Mouse (Mus musculus): ENCODE data around the gene Uck2. TPM values are rescaled to one million over a fixed set of nuclear protein-coding genes. Genes with fewer than 3 reads are reported as not detected.

Uck2 gene
- total RNA-seq, 2 experiments from 2014 or later = 36.5 to 36.7 TPM

DNA sequence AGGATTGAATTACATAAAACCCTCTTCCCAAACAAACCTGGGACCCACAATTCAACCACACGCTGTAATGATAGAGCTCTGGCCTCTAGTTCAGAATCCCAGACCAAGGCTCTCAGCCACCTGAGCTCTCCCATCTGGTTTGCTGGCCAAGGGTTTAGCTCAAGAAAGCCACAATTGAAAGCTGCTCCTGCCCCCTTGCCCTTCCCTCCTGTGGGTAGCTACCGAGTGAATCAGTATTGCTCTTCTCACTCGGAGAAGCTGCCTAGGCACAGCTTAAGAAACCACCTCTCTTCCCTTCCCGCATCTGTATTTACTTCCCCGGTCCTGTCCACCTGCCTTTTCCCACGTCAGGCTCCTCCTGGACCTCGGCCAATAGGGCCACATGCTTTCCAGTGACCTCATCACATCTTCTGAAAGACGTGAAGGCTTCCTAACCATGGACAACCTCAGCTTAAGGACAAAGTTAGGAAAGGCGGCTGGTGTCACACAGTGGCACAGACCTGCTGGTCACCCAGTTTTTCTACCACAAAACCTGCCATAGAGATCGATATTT is 22.6 kb downstream of the Uck2 start:
- H3K4me3 ChIP-seq = no peak overlapping the region
- no peak for TF ChIP-seq CTCF (conservative IDR thresholded peaks at IDR 0.05)
- no peak for DNase-seq (ENCODE audit: low spot score in 2 of 2)
- 0 out of 2 replicates have a peak overlapping the region, but pooled peaks have one; percentile 59 for H3K27ac ChIP-seq

DNA sequence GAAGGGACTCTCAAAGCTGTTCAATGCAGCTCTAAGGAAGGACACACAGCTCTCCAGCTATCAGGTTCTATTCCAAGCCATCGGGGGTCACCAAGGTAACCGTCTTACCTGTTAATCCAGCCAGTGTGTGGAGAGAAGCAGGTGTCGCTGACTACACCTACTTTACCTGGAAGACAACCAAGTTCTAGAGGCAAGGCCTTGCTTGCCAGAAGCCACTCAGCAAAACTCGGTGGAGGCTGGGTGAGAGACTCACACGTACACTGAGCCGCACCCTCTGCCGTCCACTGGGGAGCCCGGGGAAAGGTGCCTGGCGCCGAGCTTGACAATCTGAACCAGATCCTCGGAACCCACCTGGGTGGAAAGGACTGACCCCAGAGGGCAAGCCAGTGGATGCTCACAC is 23.4 kb downstream of the Uck2 start:
- TF ChIP-seq CTCF (conservative IDR thresholded peaks at IDR 0.05) = no peak
- peak overlapping the region; percentile 85; the same call in 1 of the 2 replicates for H3K27ac ChIP-seq
- no peak overlapping the region for H3K4me3 ChIP-seq
- DNase-seq (ENCODE audit: low spot score in 2 of 2) = no peak

DNA sequence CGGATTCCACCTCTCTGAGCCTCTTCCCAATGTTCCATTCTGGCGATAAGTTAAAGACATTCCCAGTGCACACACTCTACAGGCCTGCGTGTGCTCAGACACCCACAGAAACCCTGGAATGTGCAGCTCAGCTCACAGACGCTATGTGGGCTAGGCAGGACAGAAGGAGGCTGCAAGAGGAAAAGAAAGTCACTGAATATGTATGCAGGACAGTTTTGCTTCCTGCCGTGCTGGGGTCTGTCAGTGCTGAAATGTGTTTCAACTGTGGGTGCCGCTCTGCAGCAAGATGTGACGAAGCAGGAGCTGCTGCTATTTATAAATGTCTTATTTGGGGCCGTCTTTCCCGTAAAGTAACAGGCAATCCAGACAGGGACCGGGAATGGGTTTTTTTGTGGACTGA is 25.4 kb downstream of the Uck2 start:
- DNase-seq (ENCODE audit: low spot score in 2 of 2) = peak; percentile 49 to 86
- Histone ChIP-seq H3K4me3 (no peak overlapping the region), H3K27ac (peak overlapping the region; percentile 85)
- TF ChIP-seq CTCF (conservative IDR thresholded peaks at IDR 0.05) = no peak

DNA sequence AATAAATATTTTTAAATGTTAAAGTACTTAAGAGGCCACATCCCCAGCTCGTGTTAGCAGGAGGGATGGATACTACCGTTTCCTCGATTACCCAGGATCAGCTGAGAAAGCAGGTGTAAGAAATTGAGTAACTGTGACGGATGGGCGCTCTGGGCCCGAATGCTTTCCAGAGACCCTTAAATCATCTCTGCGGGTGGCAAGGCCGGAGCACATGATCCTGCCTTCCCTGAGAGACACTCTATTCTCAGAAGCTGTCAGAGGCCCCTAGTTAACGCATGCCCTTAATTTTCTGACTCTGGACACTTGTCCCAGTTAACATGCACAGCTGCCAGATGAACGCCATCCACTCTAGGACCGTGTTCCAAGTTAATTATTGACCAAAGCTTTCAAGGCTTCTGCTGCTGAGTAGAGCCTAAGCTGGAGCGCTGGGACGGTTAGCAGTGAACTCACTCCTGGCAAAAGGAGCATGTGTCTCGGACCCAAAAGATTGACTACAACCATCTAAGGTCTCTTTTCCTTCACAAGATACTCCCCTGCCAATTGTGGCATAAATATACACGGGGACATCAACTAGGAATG is 28.3 kb downstream of the Uck2 start:
- no peak overlapping the region for H3K27ac ChIP-seq
- H3K4me3 ChIP-seq = no peak overlapping the region
- no peak for DNase-seq (ENCODE audit: low spot score in 2 of 2)
- no peak for TF ChIP-seq CTCF (conservative IDR thresholded peaks at IDR 0.05)

DNA sequence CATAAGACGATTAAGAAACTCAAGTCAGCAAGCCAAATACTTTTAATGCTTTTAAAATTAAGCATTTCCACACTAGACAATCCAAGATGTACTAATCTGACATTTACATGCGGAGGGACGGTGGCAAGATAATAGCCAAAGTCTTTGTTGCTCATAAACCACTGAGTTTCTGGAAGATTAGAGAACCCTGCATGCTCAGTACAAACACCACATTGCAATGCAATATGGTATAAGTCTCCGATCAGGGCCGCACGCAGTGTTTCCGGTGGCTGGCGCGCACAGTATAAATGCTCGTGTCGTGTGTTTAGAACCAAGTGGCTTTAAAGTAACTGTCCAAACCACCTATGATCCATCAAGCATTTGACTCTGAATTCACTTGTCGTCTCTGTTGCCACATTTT is 31.5 kb downstream of the Uck2 start:
- TF ChIP-seq CTCF (conservative IDR thresholded peaks at IDR 0.05) = no peak
- no peak overlapping the region for H3K4me3 ChIP-seq
- H3K27ac ChIP-seq = no peak overlapping the region
- no peak for DNase-seq (ENCODE audit: low spot score in 2 of 2)

DNA sequence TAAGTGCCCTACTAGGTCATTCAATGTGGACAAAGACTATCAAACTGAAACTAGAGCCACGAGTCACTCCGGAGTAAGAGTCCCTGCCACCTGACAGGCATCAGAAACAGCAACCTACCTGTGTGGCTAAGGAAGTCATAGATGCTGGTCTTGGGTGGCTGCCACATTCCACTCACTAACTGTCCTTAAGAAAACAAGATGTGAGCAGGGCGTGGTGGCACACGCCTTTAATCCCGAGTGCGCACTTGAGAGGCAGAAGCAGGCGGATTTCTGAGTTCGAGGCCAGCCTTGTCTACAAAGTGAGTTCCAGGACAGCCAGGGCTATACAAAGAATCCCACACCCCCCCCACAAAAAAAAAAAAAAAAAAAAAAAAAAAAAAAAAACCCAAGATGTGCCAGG is 35.2 kb downstream of the Uck2 start:
- Histone ChIP-seq H3K27ac (peak overlapping the region; percentile 79), H3K4me3 (no peak overlapping the region)
- DNase-seq (ENCODE audit: low spot score in 2 of 2) = no peak
- no peak for TF ChIP-seq CTCF (conservative IDR thresholded peaks at IDR 0.05)

DNA sequence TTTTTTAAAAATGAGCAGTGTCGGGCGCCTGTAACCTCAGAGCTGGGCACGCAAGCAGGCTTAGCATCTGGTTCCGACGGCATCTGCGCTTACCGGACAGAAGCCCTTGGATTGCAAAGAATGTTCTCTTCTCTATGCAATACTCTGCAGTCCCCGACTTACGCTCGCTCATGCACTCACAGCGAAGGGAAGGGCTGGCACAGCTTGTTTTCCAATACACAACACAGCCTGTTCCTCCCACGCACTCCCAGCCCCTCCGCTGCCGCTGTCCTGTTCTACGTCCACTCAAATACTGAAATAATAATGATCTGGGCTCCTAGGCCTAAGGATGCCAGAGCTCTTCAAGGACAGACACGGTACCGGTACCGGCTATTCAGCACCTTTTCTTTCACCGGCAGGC is 35.9 kb downstream of the Uck2 start:
- peak; percentile 58 for DNase-seq (ENCODE audit: low spot score in 2 of 2)

DNA sequence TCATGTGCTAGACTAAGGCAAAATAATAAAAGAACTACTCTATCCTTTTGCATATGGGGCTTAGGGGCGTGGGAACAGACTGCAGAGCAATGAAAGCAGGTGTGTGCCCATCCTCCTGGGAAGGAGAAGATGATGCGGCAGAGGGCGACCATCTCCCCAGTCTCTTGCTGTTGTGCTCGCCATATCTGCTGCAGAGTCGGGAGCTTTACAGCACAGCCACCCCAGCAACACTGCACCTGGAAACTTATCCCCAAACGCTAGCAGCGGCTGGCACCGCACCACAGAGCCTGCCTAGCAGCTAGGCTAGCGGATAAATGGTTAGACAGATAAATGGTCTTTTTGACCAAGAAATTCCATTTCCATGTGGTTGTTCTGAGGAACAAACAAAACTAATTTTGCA is 37.2 kb downstream of the Uck2 start:
- no peak for TF ChIP-seq CTCF (conservative IDR thresholded peaks at IDR 0.05)
- H3K4me3 ChIP-seq = no peak overlapping the region
- H3K27ac ChIP-seq = peak overlapping the region; percentile 79
- DNase-seq (ENCODE audit: low spot score in 2 of 2) = no peak

More for the DNA sequence above, 35.9 kb downstream of the Uck2 start:
- TF ChIP-seq CTCF (conservative IDR thresholded peaks at IDR 0.05) = no peak
- Histone ChIP-seq H3K4me3 (no peak overlapping the region), H3K27ac (peak overlapping the region; percentile 79)

DNA sequence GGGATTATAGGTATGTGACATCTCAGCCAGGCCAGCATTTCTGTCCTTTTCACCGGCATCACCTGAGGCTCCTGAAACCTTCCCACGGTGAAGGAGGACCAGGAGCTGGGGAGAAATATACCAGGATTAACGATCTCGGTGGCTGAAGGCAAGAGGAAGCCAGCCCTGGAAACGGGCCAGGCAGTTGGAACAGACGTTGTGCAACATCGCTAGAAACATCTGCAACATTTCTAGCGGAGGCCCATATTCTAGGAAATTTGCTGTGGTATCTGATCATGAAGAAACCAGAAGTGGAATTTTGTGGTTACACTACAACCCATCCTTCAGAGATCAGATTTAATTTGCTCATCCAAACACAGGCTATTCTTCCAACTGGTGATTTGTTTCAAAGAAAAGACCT is 38.1 kb downstream of the Uck2 start:
- no peak for DNase-seq (ENCODE audit: low spot score in 2 of 2)
- Histone ChIP-seq H3K27ac (peak overlapping the region; percentile 79; the same call in 1 of the 2 replicates), H3K4me3 (no peak overlapping the region)
- no peak for TF ChIP-seq CTCF (conservative IDR thresholded peaks at IDR 0.05)

DNA sequence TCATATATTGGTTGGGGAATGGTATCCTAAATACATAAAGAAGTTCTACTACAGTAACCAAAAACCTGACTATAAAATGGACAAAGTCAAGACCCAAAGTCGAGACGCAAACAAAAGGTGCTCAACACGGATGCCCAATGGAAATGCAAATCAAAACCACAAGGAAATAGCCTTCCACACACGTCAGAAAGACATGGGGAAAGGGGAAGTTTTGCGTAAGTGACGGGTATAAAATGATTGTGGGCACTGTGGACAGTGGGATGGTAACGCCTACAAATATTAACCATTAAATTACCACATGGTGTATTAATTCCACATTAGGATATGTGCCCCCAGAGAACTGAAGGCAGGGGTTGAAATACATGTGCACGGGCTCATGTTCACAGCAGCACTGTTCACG is 38.8 kb downstream of the Uck2 start:
- no peak overlapping the region for H3K4me3 ChIP-seq
- H3K27ac ChIP-seq = no peak overlapping the region
- no peak for DNase-seq (ENCODE audit: low spot score in 2 of 2)
- TF ChIP-seq CTCF (conservative IDR thresholded peaks at IDR 0.05) = no peak

DNA sequence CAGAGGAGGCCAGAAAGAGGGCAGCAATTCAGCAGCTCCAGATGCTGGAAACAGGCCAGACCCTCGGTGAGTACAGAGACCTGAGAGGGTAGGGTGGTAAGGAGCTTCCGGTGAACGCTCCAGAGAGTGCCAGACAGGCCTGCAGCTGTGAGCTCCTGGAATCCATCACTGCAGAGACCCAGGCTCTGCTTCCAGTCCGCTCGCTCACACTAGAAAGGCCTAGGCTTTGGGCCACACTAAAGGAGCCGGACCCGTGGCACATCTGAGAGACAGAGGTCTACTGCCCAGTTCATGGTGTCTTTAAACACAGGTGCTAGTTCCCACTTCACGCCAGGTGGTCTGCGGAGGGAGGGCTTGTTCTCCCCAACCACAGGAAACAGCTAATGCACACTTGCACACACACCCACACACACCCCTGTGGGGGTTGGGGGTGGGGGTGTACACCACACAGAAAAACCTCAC is 39.9 kb downstream of the Uck2 start:
- DNase-seq (ENCODE audit: low spot score in 2 of 2) = no peak
- no peak for TF ChIP-seq CTCF (conservative IDR thresholded peaks at IDR 0.05)
- no peak overlapping the region for H3K4me3 ChIP-seq
- no peak overlapping the region for H3K27ac ChIP-seq

DNA sequence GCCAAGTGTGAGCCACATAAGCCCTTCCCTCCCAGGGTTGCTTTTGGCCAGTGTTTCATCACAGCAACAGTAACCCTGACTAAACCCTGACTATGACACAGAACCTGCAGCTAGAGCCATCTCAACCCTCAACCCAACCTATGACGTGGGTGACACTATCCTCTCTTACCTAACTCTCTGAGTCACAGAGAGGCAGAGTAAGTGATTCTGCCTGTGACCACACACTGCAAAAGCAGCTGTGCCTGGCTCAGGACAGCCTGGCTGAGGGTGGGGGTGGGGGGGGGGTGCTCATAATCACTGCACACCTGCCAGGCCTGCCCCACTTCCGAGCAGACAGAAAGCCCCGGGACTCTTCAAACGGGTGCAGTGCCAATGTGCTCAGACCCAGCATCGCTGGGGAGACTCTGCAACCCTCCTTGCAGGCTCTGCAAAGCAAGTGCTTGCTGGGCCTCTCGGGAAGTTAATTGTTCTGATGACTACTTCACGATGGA is 42.9 kb downstream of the Uck2 start:
- DNase-seq (ENCODE audit: low spot score in 2 of 2) = no peak
- no peak overlapping the region for H3K27ac ChIP-seq
- H3K4me3 ChIP-seq = no peak overlapping the region
- no peak for TF ChIP-seq CTCF (conservative IDR thresholded peaks at IDR 0.05)

DNA sequence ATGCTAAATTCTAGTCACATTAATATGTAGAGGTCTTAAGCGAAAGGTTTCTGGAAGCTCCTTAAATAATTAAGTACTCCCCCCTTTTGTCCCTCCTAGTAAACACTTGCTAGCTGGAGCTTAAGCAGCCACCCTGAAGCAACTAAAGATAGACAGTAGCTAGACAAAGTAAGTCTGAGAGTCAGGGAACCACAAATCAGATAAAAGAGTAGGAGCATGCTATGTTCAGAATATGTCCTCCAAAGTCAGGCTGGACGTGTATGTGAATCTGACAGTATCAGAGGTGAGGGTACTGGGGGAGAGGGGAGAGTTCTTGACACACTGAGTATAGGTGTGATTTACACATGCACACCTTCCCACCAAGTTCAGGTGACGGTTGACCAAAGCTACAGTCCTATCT is 43.6 kb downstream of the Uck2 start:
- no peak overlapping the region for H3K4me3 ChIP-seq
- no peak for TF ChIP-seq CTCF (conservative IDR thresholded peaks at IDR 0.05)
- no peak for DNase-seq (ENCODE audit: low spot score in 2 of 2)
- H3K27ac ChIP-seq = no peak overlapping the region

DNA sequence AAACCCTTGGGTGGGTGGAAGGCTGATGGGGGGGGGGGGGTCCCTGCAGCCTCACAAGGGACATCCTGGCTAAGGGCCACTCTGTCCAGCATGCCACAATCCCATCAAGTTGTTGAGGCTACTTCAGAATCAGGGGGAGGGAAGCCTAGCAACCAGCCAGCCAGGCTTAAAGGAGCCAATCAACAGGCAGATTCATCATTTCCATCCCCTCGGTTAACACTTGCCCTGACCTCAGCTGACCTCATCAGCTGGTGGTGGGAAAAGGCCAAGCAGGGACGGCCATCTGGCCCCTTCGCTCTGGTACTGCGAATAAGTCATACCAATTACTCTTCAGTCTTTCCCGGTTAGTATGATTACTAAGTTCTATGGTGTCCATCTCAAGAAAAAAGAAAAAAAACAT is 44.8 kb downstream of the Uck2 start:
- peak overlapping the region; percentile 69; the same call in 1 of the 2 replicates for H3K27ac ChIP-seq
- TF ChIP-seq CTCF (conservative IDR thresholded peaks at IDR 0.05) = no peak
- DNase-seq (ENCODE audit: low spot score in 2 of 2) = no peak
- no peak overlapping the region for H3K4me3 ChIP-seq

All from layer of hippocampus, adult 2 months (tissue).